Mouse (Mus musculus) urinary bladder, postnatal 4 days (tissue): ENCODE measurements around the gene Timm9.

Experiments used
- DNase-seq, 2 experiments: peaks; one replicate each; pipeline ENCODE4 v3.0.0; 2021 to 2022; ENCODE audit warnings: low spot score in 2 of 2

The Timm9 gene

GRCm38 (mm10) chr12:71136130-71136973 lies at the start of gene Timm9, which contains the start of gene 2700049A03Rik:
Gene Timm9 (minus strand): TSS chr12:71136684.
Gene 2700049A03Rik (plus strand): TSS chr12:71136848.
- peak; percentile 67 to 69 for DNase-seq

- DNase-seq: no peak
These were observed 47.9 kb upstream of the Timm9 start for GRCm38 (mm10) chr12:71184396-71184795.

GRCm38 (mm10) chr12:71183736-71184135 lies 47.3 kb upstream of the Timm9 start:
- no peak for DNase-seq

GRCm38 (mm10) chr12:71169911-71170310 lies 33.4 kb upstream of the Timm9 start:
- no peak for DNase-seq

- no peak for DNase-seq
These were observed 27.9 kb upstream of the Timm9 start for GRCm38 (mm10) chr12:71164410-71164809.

- no peak for DNase-seq
These were observed 21.5 kb upstream of the Timm9 start for GRCm38 (mm10) chr12:71157974-71158373.

- DNase-seq: no peak
These were observed 18.5 kb upstream of the Timm9 start for GRCm38 (mm10) chr12:71154979-71155378.

- no peak for DNase-seq
These were observed 13.7 kb upstream of the Timm9 start for GRCm38 (mm10) chr12:71150167-71150566.

- no peak for DNase-seq
These were observed 13.0 kb upstream of the Timm9 start for GRCm38 (mm10) chr12:71149456-71149855.

GRCm38 (mm10) chr12:71148801-71149200 lies 12.3 kb upstream of the Timm9 start:
- no peak for DNase-seq

- DNase-seq: no peak
These were observed 11.2 kb upstream of the Timm9 start for GRCm38 (mm10) chr12:71147641-71148040.

- no peak for DNase-seq
These were observed 4.7 kb upstream of the Timm9 start for GRCm38 (mm10) chr12:71141189-71141588.

GRCm38 (mm10) chr12:71139258-71139828 lies 2.9 kb upstream of the Timm9 start:
- no peak for DNase-seq

GRCm38 (mm10) chr12:71137686-71138085 lies 1.2 kb upstream of the Timm9 start:
- DNase-seq: no peak

- peak; percentile 66 to 81 for DNase-seq
These were observed 549 bp upstream of the Timm9 start for GRCm38 (mm10) chr12:71136974-71137491.

GRCm38 (mm10) chr12:71135581-71135980 lies 903 bp downstream of the Timm9 start:
- DNase-seq: no peak

GRCm38 (mm10) chr12:71123286-71123685 lies 13.2 kb downstream of the Timm9 start:
- DNase-seq: no peak

- no peak for DNase-seq
These were observed 13.8 kb downstream of the Timm9 start for GRCm38 (mm10) chr12:71122731-71123130.

GRCm38 (mm10) chr12:71116411-71116810 lies 20.1 kb downstream of the Timm9 start:
- no peak for DNase-seq

- no peak for DNase-seq
These were observed 22.7 kb downstream of the Timm9 start for GRCm38 (mm10) chr12:71113675-71114288.

GRCm38 (mm10) chr12:71113074-71113473 lies 23.4 kb downstream of the Timm9 start:
- no peak for DNase-seq

GRCm38 (mm10) chr12:71111331-71111730 lies 25.2 kb downstream of the Timm9 start, which contains the start of gene Tomm20l:
Gene Tomm20l (plus strand): TSS chr12:71111428.
- peak in 1 of 2 experiments; percentile 29 for DNase-seq
